Mouse (Mus musculus) intestine, embryonic 16.5 days (tissue): ENCODE measurements around the gene Gfra1. TPM values are rescaled to one million over a fixed set of nuclear protein-coding genes. Genes with fewer than 3 reads are reported as not detected.

ENCODE experiments used
- ATAC-seq: fragments of 200-750 bp; cut with Nextera tagmentation; 2 replicates; pipeline ENCODE4 v1.8.0; 2017; ENCODE audit warnings: moderate TSS enrichment, moderate library complexity
- H3K27ac ChIP-seq: fragments of 300-500 bp; sonication (generic); 2 replicates; pipeline ENCODE4 v1.5.1; 2014; ENCODE audit warnings: mild to moderate bottlenecking, low read length
- H3K27me3 ChIP-seq: fragments of 300-500 bp; sonication (generic); replicated peaks from 2 replicates; pipeline ENCODE4 v1.6.1; 2014; ENCODE audit warnings: low read length, control low read depth, mixed read lengths; ENCODE audit not compliant: control insufficient read depth, insufficient read depth
- H3K36me3 ChIP-seq: fragments of 300-500 bp; sonication (generic); 2 replicates; pipeline ENCODE4 v1.6.1; 2014; ENCODE audit warnings: low read length, control low read depth; ENCODE audit not compliant: control insufficient read depth, insufficient read depth
- H3K4me1 ChIP-seq: fragments of 300-500 bp; sonication (generic); 2 replicates; pipeline ENCODE4 v1.6.1; 2014; ENCODE audit warnings: low read length, control low read depth, mixed read lengths; ENCODE audit not compliant: control insufficient read depth, insufficient read depth
- H3K4me2 ChIP-seq: fragments of 300-500 bp; sonication (generic); 2 replicates; pipeline ENCODE4 v1.6.1; 2014; ENCODE audit warnings: low read depth, low read length, control low read depth
- H3K4me3 ChIP-seq: fragments of 300-500 bp; sonication (generic); 2 replicates; pipeline ENCODE4 v1.5.1; 2014; ENCODE audit warnings: mild to moderate bottlenecking, low read length
- H3K9ac ChIP-seq: fragments of 300-500 bp; sonication (generic); 2 replicates; pipeline ENCODE4 v1.6.1; 2014; ENCODE audit warnings: low read depth, low read length
- H3K9me3 ChIP-seq: fragments of 300-500 bp; sonication (generic); 2 replicates; pipeline ENCODE4 v1.6.1; 2016; ENCODE audit warnings: low read length, control low read depth; ENCODE audit not compliant: control insufficient read depth
- WGBS: fragments of 180-500 bp; shearing (Covaris S2); extraction: QIAGEN DNeasy Blood & Tissue Kit; methylation state at CpG from one replicate; pipeline ENCODE4 v1.1.7; 2014; 5-methylcytosine and 5-hydroxymethylcytosine counted together
- polyA plus RNA-seq: library from polyadenylated mRNA; unstranded; fragments of >200 nt; fragmentation: Nextera tagmentation; extraction: Ambion mirVana; gene quantifications from 2 replicates; pipeline ENCODE4 v1.2.1, GENCODE M21; 2015

The Gfra1 gene
- polyA plus RNA-seq, 1 experiment from 2014 or later = 13.3 TPM

DNA sequence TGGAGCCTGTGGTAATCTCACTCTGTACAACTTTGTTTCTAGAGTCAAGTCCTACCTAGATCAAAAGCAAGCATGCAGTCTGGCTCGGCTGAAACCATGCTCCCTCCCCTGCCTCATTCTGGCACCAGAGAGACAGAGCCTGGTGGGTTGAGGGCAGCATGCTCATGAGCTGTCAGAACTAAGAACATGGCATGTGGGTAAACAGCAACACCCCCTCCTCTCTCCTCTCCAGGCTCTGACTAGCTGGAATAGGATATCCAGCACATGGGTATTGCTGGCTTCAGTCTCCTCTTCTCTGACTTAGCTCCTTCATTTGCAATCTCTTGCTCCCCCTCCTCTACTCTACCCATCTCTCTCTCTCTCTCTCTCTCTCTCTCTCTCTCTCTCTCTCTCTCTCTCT is 94.7 kb downstream of the Gfra1 start:
- no peak for ATAC-seq
- H3K36me3 ChIP-seq = no peaks in the 10 kb centered on the region
- no peak overlapping the region for H3K4me2 ChIP-seq
- no peak overlapping the region for H3K4me3 ChIP-seq
- H3K9me3 ChIP-seq = no peaks in the 10 kb centered on the region
- no peak overlapping the region for H3K27ac ChIP-seq
- no peaks in the 10 kb centered on the region for H3K27me3 ChIP-seq
- H3K4me1 ChIP-seq = no peaks in the 10 kb centered on the region
- WGBS = 48% methylated on average over 1 of the region's 1 CpGs
- H3K9ac ChIP-seq = no peak overlapping the region

DNA sequence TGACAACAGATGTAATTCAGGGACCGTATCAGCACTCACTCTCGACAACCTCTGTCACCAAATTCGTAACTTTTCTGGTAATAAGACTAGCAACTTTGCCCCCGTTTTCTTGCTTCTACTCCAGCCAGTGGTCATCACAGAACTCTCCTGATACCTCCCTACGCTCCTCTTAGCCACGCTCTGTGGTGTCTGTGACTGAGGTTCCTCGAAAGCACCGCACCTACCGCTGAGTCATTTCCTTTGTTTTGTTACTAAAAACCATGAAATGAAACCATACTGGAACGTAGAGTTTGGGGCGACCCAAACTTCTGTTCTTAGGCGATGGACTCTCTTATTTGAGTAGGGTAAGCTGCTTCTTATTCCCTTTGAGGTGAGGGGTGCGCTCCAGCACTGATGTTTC is 97.6 kb downstream of the Gfra1 start:
- no peak overlapping the region for H3K9ac ChIP-seq
- no peak for ATAC-seq
- H3K4me1 ChIP-seq = peaks cover 3% of the 10 kb centered on the region; the same call in 1 of the 2 replicates
- no peak overlapping the region for H3K4me2 ChIP-seq
- no peak overlapping the region for H3K4me3 ChIP-seq
- H3K27ac ChIP-seq = no peak overlapping the region
- no peaks in the 10 kb centered on the region for H3K36me3 ChIP-seq
- H3K27me3 ChIP-seq = no peaks in the 10 kb centered on the region
- WGBS = 86% methylated on average over 13 of the region's 13 CpGs
- no peaks in the 10 kb centered on the region for H3K9me3 ChIP-seq

DNA sequence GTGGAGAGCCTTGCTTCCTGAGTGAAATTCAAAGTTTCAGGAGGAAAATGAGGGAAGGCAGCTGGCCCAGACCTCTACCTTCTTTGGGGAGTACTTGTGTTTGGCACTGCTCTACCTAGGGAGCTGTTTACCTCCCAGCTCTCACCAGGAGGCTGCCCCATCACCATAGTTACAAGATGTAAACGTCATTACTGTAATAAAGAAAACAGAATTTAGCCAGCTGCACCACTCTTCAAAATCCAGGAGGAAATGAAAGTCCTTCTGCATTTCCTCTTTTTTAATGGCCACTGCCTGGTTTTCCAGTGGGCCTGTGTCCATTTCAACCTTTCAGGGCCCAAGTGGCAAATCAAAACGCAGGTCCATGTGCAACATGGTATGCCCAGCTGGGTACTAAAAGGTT is 101.8 kb downstream of the Gfra1 start:
- H3K27ac ChIP-seq = no peak overlapping the region
- WGBS = 41% methylated on average over 2 of the region's 2 CpGs
- peaks cover 3% of the 10 kb centered on the region; the same call in 1 of the 2 replicates for H3K4me1 ChIP-seq
- H3K9ac ChIP-seq = no peak overlapping the region
- H3K36me3 ChIP-seq = no peaks in the 10 kb centered on the region
- H3K4me3 ChIP-seq = no peak overlapping the region
- H3K27me3 ChIP-seq = no peaks in the 10 kb centered on the region
- no peaks in the 10 kb centered on the region for H3K9me3 ChIP-seq
- no peak for ATAC-seq
- H3K4me2 ChIP-seq = no peak overlapping the region

- H3K27me3 ChIP-seq = no peaks in the 10 kb centered on the region
- no peak overlapping the region for H3K27ac ChIP-seq
- no peak overlapping the region for H3K4me3 ChIP-seq
- H3K9me3 ChIP-seq = no peaks in the 10 kb centered on the region
- WGBS = 63% methylated on average over 13 of the region's 13 CpGs
- H3K36me3 ChIP-seq = no peaks in the 10 kb centered on the region
- no peak for ATAC-seq
- H3K4me2 ChIP-seq = no peak overlapping the region
- H3K9ac ChIP-seq = no peak overlapping the region
- H3K4me1 ChIP-seq = peaks cover 3% of the 10 kb centered on the region; the same call in 1 of the 2 replicates
Measured at GRCm38 (mm10) chr19:58353260-58353870, 102.3 kb downstream of the Gfra1 start.

- Histone ChIP-seq H3K9me3 (no peaks in the 10 kb centered on the region), H3K27me3 (no peaks in the 10 kb centered on the region), H3K27ac (no peak overlapping the region), H3K36me3 (no peaks in the 10 kb centered on the region), H3K4me3 (no peak overlapping the region), H3K9ac (no peak overlapping the region), H3K4me1 (peaks cover 3% of the 10 kb centered on the region; the same call in 1 of the 2 replicates), H3K4me2 (no peak overlapping the region)
- ATAC-seq = no peak
- 67% methylated on average over 5 of the region's 5 CpGs for WGBS
Measured at GRCm38 (mm10) chr19:58349890-58350408, 105.8 kb downstream of the Gfra1 start.

- H3K9me3 ChIP-seq = no peaks in the 10 kb centered on the region
- no peak for ATAC-seq
- H3K9ac ChIP-seq = no peak overlapping the region
- H3K36me3 ChIP-seq = no peaks in the 10 kb centered on the region
- 65% methylated on average over 7 of the region's 7 CpGs for WGBS
- no peaks in the 10 kb centered on the region for H3K4me1 ChIP-seq
- H3K27me3 ChIP-seq = no peaks in the 10 kb centered on the region
- H3K4me3 ChIP-seq = no peak overlapping the region
- no peak overlapping the region for H3K4me2 ChIP-seq
- no peak overlapping the region for H3K27ac ChIP-seq
Measured at GRCm38 (mm10) chr19:58345137-58345536, 110.6 kb downstream of the Gfra1 start.

- Histone ChIP-seq H3K27me3 (no peaks in the 10 kb centered on the region), H3K4me1 (no peaks in the 10 kb centered on the region), H3K4me3 (no peak overlapping the region), H3K9ac (no peak overlapping the region), H3K4me2 (no peak overlapping the region), H3K36me3 (no peaks in the 10 kb centered on the region), H3K27ac (no peak overlapping the region), H3K9me3 (no peaks in the 10 kb centered on the region)
- ATAC-seq = no peak
- 85% methylated on average over 4 of the region's 4 CpGs for WGBS
Measured at GRCm38 (mm10) chr19:58341351-58341750, 114.4 kb downstream of the Gfra1 start.

DNA sequence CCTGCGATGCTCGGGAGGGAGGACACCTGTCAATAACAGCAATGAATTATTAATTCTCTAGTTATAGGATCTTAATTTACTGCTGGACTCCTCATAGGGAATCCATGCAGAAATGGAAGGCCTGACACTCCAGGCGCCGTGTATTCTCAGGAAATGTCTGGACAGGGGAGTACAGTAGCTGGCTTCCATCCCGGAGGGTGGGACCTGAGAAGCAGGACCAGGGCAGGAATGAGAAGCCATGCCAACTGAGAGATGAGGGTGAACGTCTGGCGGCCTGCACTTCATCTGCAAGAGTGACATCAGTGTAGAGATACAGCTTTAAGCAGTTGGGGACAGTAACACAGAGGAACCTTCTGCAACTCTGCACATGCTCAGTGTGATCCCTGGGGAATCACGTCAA is 115.5 kb downstream of the Gfra1 start:
- WGBS = 75% methylated on average over 8 of the region's 8 CpGs
- H3K9me3 ChIP-seq = no peaks in the 10 kb centered on the region
- no peak overlapping the region for H3K27ac ChIP-seq
- no peaks in the 10 kb centered on the region for H3K36me3 ChIP-seq
- no peaks in the 10 kb centered on the region for H3K4me1 ChIP-seq
- H3K4me3 ChIP-seq = no peak overlapping the region
- ATAC-seq = no peak
- H3K4me2 ChIP-seq = no peak overlapping the region
- no peak overlapping the region for H3K9ac ChIP-seq
- H3K27me3 ChIP-seq = no peaks in the 10 kb centered on the region

DNA sequence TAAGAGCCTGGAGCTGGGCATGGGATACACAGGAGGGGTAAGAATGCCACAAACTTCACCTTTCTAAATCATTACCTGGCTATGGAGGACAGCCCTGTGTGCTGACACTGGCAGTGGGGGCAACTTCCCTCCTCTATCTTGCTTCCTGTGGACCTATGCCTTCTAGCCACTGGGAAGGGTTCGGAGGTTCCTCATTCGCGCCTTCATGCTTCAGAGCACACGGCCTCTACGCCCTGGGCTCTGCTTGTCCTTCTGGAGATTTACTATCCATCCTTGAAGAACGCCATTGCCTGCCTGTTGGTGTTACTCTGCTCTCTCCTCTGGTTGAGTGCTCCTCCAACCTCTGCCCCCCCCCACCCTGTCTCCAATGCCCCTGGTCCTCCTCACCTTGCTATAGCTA is 118.9 kb downstream of the Gfra1 start:
- no peaks in the 10 kb centered on the region for H3K36me3 ChIP-seq
- no peaks in the 10 kb centered on the region for H3K9me3 ChIP-seq
- WGBS = 86% methylated on average over 6 of the region's 6 CpGs
- no peak for ATAC-seq
- H3K4me1 ChIP-seq = no peaks in the 10 kb centered on the region
- H3K27me3 ChIP-seq = no peaks in the 10 kb centered on the region
- no peak overlapping the region for H3K4me3 ChIP-seq
- H3K4me2 ChIP-seq = no peak overlapping the region
- no peak overlapping the region for H3K9ac ChIP-seq
- H3K27ac ChIP-seq = no peak overlapping the region
